Mouse (Mus musculus) embryonic facial prominence, embryonic 11.5 days (tissue): ENCODE measurements around the gene Iqgap1. TPM values are rescaled to one million over a fixed set of nuclear protein-coding genes. Genes with fewer than 3 reads are reported as not detected.
A peak's percentile ranks its signal among the peaks of the same experiment; 100 is the strongest.

ENCODE experiments used
- ATAC-seq: fragments of 200-750 bp; cut with Nextera tagmentation; replicated peaks from 2 replicates; pipeline ENCODE4 v1.8.0; 2017; ENCODE audit warnings: low read depth; ENCODE audit not compliant: insufficient number of reproducible peaks, low FRiP score, low TSS enrichment
- DNase-seq: peaks from one replicate; pipeline ENCODE4 v3.0.0-alpha.2; 2015; ENCODE audit warnings: low spot score
- H3K27ac ChIP-seq: fragments of 300-500 bp; sonication (generic); replicated peaks from 2 replicates; pipeline ENCODE4 v1.5.1; 2014; ENCODE audit warnings: mild to moderate bottlenecking, low read depth, low read length, control low read depth
- H3K27me3 ChIP-seq: fragments of 300-500 bp; sonication (generic); 2 replicates; pipeline ENCODE4 v1.6.1; 2014; ENCODE audit warnings: mild to moderate bottlenecking, low read length, moderate library complexity, mixed read lengths; ENCODE audit not compliant: control insufficient read depth, insufficient read depth
- H3K36me3 ChIP-seq: fragments of 300-500 bp; sonication (generic); replicated peaks from 2 replicates; pipeline ENCODE4 v1.6.1; 2014; ENCODE audit warnings: low read depth, mild to moderate bottlenecking, low read length, moderate library complexity, mixed read lengths; ENCODE audit not compliant: control insufficient read depth, insufficient read depth
- H3K4me1 ChIP-seq: fragments of 300-500 bp; sonication (generic); 2 replicates; pipeline ENCODE4 v1.6.1; 2014; ENCODE audit warnings: low read length, mixed read lengths; ENCODE audit not compliant: control insufficient read depth, insufficient read depth
- H3K4me2 ChIP-seq: fragments of 300-500 bp; sonication (generic); 2 replicates; pipeline ENCODE4 v1.6.1; 2014; ENCODE audit warnings: low read depth, mild to moderate bottlenecking, control low read depth, low read length, moderate library complexity
- H3K4me3 ChIP-seq: fragments of 300-500 bp; sonication (generic); 2 replicates; pipeline ENCODE4 v1.5.1; 2014; ENCODE audit warnings: low read depth, low read length, control low read depth
- H3K9ac ChIP-seq: fragments of 300-500 bp; sonication (generic); replicated peaks from 2 replicates; pipeline ENCODE4 v1.6.1; 2014; ENCODE audit warnings: mild to moderate bottlenecking, control low read depth, low read length
- H3K9me3 ChIP-seq: fragments of 300-500 bp; sonication (generic); replicated peaks from 2 replicates; pipeline ENCODE4 v1.6.1; 2016; ENCODE audit warnings: mild to moderate bottlenecking, low read length, inconsistent platforms, mixed read lengths; ENCODE audit not compliant: control insufficient read depth
- WGBS: fragments of 180-500 bp; shearing (Covaris S2); extraction: QIAGEN DNeasy Blood & Tissue Kit; methylation state at CpG from one replicate; pipeline ENCODE4 v1.1.7; 2014; 5-methylcytosine and 5-hydroxymethylcytosine counted together
- polyA plus RNA-seq: library from polyadenylated mRNA; unstranded; fragments of >200 nt; fragmentation: Nextera tagmentation; extraction: Ambion mirVana; gene quantifications from 2 replicates; pipeline ENCODE4 v1.2.1, GENCODE M21; 2014

Gene Iqgap1
- polyA plus RNA-seq, 1 experiment from 2014 or later: 30.4 TPM

DNA sequence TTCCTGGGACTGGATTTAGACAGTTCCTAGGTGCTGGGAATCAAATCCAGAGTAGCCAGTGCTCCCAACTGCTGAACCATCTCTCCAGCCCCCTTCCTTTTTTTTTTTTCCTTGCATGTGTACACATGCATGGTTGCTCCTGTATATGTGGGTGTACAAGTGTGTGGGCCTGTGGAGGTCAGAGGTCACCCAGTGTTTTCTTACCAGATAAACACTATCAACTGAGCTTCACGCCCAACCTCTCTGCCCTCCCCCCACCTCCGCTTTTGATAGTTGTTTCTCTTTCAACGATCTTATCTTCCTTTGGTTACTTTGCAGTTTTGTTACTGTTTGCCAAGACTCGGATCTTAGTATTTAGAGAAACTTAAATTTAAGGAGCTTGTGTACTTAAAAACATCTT, 128.9 kb downstream of the Iqgap1 start:
- 64% methylated on average over 4 of the region's 4 CpGs for WGBS
- Histone ChIP-seq H3K9me3 (no peaks in the 10 kb centered on the region), H3K36me3 (no peaks in the 10 kb centered on the region), H3K9ac (no peak overlapping the region), H3K27me3 (no peaks in the 10 kb centered on the region), H3K4me3 (no peak overlapping the region), H3K27ac (no peak overlapping the region), H3K4me2 (no peak overlapping the region), H3K4me1 (no peaks in the 10 kb centered on the region)
- ATAC-seq (no peak), DNase-seq (no peak)

DNA sequence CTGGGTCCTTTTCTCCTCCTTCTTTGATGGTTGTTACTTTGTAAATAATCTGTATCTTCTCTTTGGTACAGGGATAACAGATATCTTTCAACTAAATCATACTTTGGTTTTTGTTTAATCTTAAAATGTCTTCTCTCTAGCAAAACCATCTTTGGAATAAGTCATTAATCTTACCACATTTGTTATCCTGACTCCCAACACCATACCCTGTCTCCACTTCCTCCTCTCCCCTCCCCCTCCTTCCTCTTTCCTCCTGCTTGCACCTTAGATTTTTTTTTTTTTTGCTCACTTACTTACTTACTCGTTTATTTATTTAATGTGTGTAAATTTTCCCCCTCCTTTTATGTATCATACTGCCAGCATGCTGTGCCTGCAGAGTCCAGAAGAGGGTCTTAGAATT, 129.4 kb downstream of the Iqgap1 start:
- WGBS: 58% methylated on average over 1 of the region's 1 CpGs
- Histone ChIP-seq H3K4me3 (no peak overlapping the region), H3K27ac (no peak overlapping the region), H3K27me3 (no peaks in the 10 kb centered on the region), H3K36me3 (no peaks in the 10 kb centered on the region), H3K9ac (no peak overlapping the region), H3K9me3 (no peaks in the 10 kb centered on the region), H3K4me2 (no peak overlapping the region), H3K4me1 (no peaks in the 10 kb centered on the region)
- ATAC-seq: no peak
- DNase-seq: no peak

DNA sequence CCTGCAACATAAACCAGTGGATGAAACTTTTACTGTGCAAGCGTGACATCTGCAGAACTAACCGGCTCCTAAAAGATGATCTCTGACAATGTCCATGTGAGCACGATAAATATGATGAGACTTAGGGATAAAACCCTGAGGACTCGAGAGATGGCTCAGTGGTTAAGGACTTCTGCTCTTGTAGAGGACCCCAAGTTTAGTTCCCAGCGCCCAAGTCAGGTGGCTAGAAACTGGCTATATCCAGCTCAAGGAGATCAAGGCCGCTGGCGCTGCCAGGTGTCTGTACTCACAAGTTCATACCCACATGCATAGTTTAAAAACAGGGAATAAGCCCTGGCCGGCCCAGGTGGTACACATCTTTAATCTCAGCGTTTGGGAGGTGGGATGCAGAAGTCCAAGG, 133.3 kb downstream of the Iqgap1 start:
- WGBS: 88% methylated on average over 9 of the region's 9 CpGs
- Histone ChIP-seq H3K27ac (no peak overlapping the region), H3K9me3 (no peaks in the 10 kb centered on the region), H3K9ac (no peak overlapping the region), H3K27me3 (no peaks in the 10 kb centered on the region), H3K4me3 (no peak overlapping the region), H3K4me1 (no peaks in the 10 kb centered on the region), H3K4me2 (no peak overlapping the region), H3K36me3 (no peaks in the 10 kb centered on the region)
- DNase-seq (no peak), ATAC-seq (no peak)

DNA sequence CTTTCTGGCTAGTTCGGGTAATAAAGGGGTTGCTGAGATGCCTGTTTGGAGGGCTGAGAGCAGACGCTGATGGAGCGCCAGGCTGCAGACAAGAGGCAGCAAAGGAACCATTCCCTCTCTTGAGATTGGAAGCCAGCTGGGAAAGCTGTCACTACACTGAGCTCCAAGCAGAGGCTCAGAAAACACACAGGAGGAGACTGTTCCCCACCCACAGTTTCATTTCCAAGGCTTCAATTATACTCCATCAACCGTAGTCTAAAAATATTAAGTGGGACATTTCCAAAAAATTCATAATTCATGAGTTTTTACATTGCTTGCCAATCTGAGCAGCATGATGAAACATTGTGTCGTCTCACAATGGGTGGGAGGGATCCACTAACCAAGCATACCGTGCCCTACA, 134.6 kb downstream of the Iqgap1 start:
- DNase-seq (no peak), ATAC-seq (no peak)
- Histone ChIP-seq H3K36me3 (no peaks in the 10 kb centered on the region), H3K27me3 (no peaks in the 10 kb centered on the region), H3K9ac (no peak overlapping the region), H3K4me3 (no peak overlapping the region), H3K4me1 (no peaks in the 10 kb centered on the region), H3K27ac (no peak overlapping the region), H3K4me2 (no peak overlapping the region), H3K9me3 (no peaks in the 10 kb centered on the region)
- WGBS: 73% methylated on average over 6 of the region's 6 CpGs

DNA sequence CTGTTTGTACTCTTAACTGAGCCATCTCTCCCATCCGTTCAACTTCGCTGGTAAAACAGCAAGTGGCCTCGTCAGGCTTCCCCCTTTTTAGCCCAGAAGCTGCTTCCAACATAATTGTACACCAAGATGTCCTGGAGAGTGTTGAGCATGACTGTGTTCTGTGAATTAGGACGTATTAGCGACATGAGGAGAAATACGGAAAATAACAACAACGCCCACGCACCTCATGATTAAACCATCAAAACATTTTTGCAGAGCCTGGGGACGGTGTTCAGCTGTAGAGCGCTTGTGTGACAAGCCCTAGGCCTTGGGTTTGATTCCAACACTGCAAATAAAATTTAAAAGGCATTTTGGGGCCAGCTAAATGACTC, 136.6 kb downstream of the Iqgap1 start:
- whole genome bisulfite sequencing: 25% methylated on average over 10 of the region's 10 CpGs
- Histone ChIP-seq H3K36me3 (no peaks in the 10 kb centered on the region), H3K4me2 (peak overlapping the region; percentile 86), H3K27me3 (no peaks in the 10 kb centered on the region), H3K4me1 (no peaks in the 10 kb centered on the region), H3K9ac (peak overlapping the region; percentile 95), H3K9me3 (no peaks in the 10 kb centered on the region), H3K27ac (no peak overlapping the region; the same call in 1 of the 2 replicates), H3K4me3 (peak overlapping the region; percentile 83)
- DNase-seq (no peak), ATAC-seq (no peak)

DNA sequence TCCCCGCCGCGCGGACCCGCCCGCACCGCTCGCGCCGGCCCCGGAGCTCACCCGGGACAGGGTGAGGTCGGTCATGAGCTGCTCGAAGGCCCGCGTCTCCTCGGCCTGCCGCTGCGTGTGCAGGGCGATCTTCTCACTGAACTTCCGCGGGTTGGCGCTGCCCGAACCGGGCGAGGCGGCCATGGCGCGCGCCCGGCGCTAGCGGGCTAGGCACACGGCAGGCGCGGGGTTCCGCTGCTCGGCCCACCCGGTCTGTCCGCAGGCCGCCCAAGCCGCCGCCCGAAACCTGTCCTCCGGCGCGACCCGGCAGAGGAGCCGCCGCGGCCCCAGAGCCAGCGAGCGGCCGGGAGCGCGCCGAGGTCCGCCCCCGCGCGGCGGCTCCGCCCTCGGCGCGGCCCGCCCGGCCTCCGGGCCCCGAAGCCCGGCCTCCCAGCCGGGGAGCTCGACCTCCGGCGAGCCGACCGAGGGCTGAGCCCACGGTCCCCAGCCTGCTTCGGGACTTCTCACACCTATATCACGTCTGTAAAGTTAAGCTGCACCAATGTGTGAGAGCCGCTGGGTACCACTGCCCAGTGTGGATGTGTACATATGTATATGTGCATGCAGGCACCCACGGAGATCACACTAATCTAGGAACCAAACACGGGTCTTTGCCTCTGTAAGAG, 137.1 kb downstream of the Iqgap1 start, which contains the start of gene Crtc3:
Gene Crtc3 (minus strand): TSS at position 322 of the 665 bp plus-strand sequence.
- peak; percentile 78 for ATAC-seq
- peak; percentile 80 for DNase-seq
- H3K36me3 ChIP-seq: no peaks in the 10 kb centered on the region
- peak within 1 kb of the TSS; percentile 95 for H3K9ac ChIP-seq
- H3K27me3 ChIP-seq: no peaks in the 10 kb centered on the region
- no peaks in the 10 kb centered on the region for H3K4me1 ChIP-seq
- no peaks in the 10 kb centered on the region for H3K9me3 ChIP-seq
- peak within 1 kb of the TSS; percentile 83 for H3K4me3 ChIP-seq
- H3K4me2 ChIP-seq: peak within 1 kb of the TSS; percentile 86
- 0% methylated on average over 77 of the region's 83 CpGs for whole genome bisulfite sequencing
- peak within 1 kb of the TSS; percentile 88 for H3K27ac ChIP-seq

DNA sequence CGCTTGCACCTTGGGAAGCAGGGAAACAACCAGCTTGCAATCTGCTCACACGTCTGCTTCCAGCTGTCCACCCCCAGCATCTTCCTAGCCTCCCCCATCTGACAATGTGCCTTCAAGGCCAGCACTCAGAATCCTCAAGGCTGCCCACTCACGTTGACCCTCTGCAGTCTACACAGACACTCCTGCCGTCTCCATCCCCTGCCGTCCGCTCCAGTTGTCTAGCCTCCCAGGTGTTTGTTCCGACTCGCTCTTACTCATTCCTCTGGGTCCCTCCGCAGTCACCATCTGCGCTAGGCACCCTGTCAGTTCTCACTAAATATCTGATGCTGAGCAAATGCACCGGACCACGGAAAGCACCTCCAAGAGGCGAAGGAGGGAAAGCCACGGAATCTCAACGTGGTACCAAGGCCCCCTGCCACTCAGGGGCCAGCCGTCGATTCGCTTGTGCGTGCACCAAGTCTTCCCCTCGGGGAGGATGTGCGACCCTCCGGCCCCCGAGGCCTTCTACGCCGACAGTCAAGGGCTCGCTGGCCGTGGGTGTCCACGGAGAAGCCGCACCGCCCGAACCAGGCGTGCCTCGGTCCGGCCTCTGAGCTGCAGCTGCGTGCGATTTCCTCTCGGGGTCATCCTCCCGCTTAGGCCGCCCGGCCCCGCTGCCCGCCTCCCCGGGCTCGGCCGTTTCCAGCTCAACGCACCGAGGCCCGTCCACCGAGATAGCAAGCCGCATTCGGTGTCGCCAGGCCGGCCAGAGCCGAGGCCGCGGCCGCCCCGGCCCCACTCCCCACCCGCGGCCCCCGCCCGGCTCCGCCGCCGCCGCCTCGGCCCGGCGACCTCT, 137.8 kb downstream of the Iqgap1 start:
- Histone ChIP-seq H3K9me3 (no peaks in the 10 kb centered on the region), H3K27me3 (no peaks in the 10 kb centered on the region), H3K9ac (peak overlapping the region; percentile 95), H3K27ac (peak overlapping the region; percentile 88), H3K4me1 (no peaks in the 10 kb centered on the region), H3K36me3 (no peaks in the 10 kb centered on the region), H3K4me3 (peak overlapping the region; percentile 83), H3K4me2 (peak overlapping the region; percentile 86)
- DNase-seq: peak; percentile 77
- 1% methylated on average over 65 of the region's 69 CpGs for WGBS
- ATAC-seq: peak; percentile 41

DNA sequence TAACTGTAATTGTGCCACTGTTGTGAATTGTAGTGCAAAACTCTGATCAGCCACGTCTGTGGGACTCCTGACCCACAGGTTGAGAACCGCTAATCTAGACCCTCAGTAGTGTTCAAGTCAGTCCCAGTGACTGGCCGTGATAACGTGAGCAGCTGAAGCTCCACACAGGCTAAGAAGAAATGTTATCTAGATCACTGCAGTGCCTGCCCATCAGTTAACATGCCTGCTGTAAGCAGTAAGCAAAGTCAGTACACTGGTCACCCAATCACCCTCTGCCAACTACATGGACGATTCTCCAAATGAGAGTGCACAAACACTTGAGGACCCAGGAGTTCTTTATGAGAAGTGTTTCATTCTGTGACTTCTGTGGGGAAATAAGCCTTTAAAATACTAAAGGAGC, 140.1 kb downstream of the Iqgap1 start:
- Histone ChIP-seq H3K4me3 (no peak overlapping the region), H3K9ac (no peak overlapping the region), H3K4me1 (no peaks in the 10 kb centered on the region), H3K9me3 (no peaks in the 10 kb centered on the region), H3K36me3 (no peaks in the 10 kb centered on the region), H3K4me2 (no peak overlapping the region), H3K27ac (no peak overlapping the region), H3K27me3 (no peaks in the 10 kb centered on the region)
- WGBS: 81% methylated on average over 5 of the region's 5 CpGs
- DNase-seq (no peak), ATAC-seq (no peak)
